Mouse (Mus musculus): ENCODE data around the gene Samd10.
A peak's percentile ranks its signal among the peaks of the same experiment; 100 is the strongest.

The Samd10 gene

DNA sequence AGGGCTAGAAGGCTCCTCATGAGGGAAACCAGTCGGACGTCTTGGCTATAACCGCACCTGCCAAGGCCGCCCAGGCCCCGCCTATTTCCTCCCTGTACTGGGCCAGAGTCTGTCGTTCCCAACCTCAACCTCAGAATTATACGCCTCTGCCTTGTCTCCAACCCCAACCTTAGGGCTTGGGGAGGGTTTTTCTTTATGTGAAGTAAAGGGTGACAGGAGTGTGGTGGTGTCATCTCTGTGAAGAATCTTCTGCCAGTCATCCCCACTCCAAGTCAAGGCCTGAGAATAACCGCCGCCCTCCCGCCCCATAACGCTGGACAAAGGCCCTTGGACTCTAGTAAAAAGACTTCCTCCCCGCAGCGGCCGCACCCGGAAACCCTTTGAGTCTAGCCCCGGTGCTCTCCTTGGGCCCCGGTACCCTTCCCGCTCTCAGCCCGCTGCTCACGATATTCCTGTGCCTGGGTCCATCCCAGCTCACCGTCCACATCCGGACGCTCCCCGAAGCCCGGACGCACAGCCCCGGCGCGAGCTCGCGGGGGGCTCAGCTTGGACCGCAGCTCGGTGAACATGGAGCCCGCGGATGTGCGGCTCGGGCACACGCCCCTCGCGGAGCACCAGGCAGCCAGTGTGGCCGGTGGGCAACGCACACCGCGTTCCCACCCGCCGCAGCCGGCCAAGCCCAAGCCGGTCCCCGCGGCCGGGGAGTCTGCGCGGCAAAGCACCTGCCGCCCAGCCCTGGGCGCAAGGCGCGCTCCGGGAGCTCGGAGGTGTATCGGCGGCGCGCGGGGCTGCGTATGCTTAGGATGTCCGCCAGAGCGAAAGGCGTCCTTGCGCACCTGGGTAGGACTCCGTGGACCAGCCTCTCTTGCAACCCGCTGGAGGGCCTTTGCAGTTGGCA is at the start of gene Samd10:
Gene Samd10, minus strand, starts transcription at position 759 of the 898 bp plus-strand sequence.
- DNase-seq = peak; percentile 83

DNA sequence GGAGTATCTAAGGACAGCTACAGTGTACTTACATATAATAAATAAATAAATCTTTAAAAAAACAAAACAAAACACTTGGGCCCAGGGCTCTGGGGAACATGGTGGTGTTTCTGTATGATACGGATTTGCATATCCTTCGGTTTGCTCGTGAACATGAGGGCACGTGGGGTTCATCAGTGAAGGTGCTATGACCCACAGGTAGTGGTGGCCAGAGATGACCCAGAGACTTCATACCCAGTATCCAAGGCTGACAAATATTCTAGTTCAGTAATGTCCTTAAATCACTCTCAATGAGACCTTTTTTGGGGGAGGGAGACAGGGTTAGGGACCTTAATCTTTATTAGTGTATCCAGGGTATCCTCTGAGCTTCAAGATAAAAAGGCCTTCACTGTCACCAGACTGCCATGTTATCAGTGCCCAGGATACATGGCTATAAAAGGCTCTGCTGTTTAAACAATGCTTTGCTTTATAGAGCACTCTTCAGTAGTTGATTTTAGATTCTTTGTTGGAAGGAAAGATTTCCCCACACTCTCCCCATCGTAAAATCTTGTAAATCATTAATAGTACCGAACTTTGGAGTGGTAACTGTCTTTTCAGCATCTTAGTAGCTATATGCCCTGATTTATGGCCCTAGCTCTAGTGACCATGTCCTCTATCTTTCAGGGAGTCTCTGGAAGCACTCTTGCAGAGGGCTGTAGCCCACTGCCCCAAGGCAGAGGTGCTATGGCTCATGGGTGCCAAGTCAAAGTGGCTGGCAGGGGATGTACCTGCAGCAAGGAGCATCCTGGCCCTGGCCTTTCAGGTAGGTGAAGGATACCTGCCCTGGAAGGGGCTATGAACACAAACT is 47.8 kb upstream of the Samd10 start:
- DNase-seq = no peak

DNA sequence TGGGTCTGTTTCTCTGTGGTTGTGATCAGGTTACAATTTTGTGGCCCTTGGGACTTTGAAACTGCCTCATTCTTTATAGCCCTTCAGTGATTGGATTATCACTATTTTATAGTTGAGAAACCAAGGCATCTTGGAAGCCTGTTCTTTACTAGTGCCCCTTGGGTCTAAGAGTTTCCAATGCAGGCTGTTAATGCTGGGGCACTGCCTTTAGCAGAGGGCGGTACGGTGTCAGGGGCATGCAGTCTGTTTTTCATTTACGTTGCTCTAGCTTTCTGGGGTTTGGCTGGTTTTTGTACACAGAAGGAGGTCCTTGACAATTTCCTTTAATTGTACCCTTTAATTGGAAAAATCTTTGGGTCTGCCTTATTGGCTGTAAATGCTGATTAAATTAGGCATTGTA is 46.7 kb upstream of the Samd10 start:
- no peak for DNase-seq

DNA sequence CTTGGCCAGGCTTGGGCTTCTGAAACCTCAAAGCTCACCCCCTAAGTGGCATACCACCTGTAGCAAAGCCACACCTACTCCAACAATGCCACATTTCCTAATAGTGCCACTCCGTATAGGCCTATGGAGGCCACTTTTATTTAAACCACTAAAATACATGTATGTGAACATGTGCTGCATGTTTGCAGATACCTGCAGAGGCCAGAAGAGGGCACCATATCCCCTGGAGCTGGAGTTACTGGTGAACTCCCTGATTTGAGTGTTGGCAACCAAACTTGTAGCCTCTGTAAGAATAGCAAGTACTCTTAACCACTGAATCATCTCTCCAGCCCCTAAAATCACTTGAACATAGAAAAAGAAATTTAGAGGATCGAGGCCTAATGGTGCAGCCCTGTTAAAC is 45.3 kb upstream of the Samd10 start:
- peak; percentile 55 for DNase-seq

DNA sequence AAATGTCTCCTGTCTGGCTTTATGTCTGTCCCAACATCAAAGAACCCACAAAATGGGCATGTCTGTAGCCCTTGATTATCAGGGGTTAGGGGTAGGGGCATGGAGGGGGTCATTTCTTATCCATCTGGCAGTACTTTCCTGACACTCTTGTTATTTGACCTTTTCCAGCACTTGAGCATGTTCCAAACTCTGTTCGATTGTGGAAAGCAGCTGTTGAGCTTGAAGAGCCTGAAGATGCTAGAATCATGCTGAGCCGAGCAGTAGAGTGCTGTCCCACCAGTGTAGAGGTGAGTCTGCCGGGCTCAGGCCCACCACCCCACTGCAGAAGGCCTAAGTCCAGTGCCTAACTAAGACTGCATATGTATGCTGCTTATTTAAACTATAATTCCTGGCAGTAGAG is 36.9 kb upstream of the Samd10 start:
- no peak for DNase-seq

DNA sequence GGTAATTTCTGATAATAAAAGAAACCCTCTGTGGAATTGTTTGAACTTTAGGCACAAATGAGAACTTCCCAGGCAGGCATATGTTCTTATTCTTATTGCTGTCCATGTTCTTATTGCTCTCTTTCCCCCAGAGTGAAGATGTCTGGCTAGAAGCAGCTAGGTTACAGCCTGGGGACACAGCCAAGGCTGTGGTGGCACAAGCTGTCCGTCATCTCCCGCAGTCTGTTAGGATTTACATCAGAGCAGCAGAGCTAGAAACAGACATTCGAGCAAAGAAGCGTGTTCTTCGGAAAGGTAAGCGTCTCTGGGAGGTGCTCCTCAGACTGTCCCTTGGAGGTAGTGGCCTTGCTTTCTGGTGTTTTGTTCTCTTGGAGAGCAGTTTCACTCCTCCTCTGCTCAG is 33.6 kb upstream of the Samd10 start:
- no peak for DNase-seq

DNA sequence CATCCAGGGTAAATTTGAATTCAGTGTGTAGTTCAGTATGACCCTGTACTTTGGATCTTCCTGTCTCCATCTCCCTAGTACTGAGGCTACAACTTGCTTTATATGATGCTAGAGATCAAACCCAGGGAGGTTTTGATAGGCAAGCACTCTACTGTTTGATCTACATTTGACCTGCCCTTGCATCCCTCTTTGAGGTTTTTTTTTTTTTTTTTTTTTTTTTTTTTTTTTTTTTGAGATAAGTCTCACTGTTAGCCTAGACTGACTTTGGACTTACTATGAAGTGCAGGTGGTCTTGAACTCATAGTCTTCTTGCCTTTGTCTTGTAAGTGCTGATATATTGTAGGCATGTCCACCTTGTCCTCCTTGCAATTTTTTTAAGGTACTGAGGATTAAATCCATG is 29.5 kb upstream of the Samd10 start:
- no peak for DNase-seq

DNA sequence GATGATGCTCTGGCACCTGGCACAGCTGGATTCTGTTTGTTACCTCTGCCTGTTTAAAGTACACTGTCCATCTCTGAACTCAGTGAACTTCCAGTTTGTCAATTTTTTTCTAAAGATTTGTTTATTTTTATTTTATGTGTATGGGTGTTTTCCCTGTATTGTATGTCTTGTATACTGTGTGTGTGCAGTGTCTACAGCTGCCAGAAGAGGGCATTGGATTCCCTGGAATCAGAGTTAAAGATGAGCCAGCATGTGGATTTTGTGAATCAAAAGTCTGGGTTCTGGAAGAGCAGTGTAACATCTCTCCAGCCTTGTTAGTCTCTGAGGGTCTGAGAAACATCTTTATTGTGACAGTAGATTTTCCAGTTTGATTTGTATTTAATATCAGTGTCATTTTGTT is 24.4 kb upstream of the Samd10 start:
- DNase-seq = peak; percentile 20

DNA sequence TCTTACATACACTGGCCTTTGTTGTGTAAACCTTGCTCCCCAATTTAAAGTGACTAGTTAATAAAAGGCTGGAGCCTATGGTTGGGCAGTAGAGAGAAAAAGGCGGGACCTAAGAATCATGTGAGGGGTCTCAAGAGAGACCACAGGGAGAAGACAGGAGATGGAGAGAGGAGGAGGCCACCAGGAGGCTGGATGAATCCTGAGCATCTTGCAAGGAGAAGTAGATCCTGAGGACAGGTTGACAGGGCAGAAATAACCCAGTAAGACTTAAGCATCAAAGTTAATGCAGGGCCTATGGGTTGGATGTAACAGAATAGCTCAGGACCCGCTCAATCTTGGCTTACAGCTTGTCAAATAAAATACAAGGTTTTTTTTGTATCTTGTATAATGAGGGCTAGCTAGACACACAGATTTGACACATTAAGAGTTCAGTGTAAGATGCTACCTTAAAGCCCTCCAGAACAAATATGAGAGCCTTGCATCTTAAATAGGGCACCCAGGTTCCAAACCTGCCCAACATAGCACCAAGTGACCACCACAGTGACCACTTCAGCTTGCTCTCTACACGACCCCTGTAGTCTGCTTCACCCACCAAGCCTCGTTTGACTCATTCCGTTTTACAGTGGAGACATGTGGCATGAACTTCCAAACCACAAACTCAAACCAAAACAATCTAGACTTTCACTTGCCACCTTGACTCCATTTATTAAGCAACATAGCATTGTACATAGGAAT is 19.9 kb upstream of the Samd10 start:
- DNase-seq = no peak

DNA sequence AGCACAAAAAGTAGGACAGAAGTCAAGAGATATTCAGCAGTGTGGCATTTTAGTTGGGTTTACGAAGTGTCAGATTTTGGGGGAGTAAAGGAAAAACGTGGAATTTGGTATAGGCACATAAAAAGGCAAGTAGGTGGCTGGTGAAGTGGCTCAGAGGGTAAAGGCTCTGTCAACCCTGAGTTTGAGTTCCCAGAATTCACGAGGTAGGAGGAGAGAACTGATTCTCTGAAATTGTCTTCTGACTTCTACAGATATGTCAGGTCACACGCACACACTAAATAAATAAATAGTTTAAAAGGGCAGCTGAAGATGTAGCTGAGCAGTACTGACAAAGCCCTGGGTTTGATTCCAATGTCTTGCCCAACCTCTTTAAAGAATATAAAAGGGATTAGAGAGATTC is 3.4 kb upstream of the Samd10 start:
- DNase-seq = no peak

DNA sequence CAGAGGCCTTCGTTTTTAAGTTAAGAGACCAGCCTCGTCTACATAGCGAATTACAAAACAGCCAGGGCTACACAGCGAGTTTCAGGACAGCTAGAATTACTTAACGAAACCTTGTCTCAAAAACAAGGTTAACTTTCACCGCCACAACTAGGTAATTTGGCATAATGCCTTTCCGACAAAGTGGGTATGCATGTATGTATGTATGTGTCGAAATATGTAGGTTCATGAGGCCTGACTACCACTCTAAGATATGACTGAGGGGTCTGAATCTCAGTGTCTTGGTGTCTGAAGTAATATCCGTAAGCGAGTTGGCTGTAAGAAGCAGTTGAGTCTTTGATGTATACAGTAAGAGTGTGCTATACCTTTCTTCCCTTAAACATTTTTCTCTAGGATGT is 2.7 kb upstream of the Samd10 start:
- no peak for DNase-seq

DNA sequence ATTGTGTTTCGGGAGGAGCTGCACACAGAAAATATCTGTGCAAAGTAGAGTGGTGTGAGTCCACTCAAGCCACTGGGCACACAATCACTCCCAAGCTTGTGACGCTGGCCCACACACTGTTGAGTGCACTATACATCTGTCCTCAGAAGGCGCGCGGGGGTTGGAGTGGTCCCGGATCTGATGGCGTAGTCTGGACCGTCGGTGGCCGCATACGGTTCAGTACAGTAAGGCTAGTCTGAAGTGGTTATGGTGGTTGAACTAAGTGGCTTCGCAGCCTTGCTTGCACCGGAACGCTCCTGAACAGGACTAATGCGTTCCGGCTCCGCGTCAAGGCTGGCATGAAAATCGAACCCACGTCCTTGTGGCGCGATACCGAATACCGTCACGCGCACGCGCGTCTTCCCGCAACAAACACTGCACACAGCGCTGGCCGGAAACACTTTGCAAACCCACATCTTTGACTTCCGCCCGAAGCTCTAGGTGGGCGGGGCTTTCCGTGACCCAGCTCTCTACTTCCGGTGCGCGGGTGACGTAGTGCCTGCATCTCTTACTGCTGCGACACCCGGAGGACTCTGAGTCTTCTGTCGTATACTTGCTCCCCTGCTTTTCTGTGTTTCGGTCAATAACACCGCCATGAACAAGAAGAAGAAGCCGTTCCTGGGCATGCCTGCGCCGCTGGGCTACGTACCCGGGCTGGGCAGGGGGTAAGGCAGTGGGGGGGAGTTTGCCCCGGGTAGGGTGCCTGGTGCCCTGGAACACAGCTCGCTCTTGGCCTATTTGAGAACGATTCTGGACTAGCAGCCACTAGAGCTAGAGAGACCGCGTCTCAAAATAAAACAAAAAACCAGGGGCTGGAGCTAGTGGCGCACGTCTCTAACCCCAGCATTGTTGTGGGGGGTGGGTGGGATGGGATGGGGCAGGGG is 2.1 kb upstream of the Samd10 start:
- peak; percentile 99 for DNase-seq

DNA sequence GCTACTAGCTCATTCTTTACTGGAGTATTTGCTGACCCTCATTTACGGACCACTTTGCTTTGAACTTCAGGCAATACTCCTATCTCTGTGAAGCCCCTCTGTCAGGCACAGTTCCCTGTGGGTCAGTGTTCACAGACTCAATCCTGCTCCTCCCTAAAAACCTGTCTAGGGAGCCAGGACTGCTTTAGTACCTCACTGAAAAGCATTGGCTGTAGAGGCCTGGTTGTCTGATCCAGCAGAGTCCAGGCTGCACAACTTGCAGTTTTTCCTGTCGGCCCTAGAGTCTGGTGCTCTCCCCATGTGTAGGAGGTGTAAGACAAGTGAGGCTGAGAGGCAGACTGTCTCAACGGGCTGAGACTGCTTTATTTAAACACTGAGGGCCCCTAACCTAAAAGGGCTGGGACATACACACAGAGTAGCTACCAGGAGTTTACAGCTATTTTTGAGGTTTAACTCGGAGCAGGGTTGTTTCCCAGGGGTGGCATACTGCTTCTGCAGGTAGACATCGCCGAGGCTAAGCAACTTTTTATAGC is 1.3 kb upstream of the Samd10 start:
- no peak for DNase-seq

DNA sequence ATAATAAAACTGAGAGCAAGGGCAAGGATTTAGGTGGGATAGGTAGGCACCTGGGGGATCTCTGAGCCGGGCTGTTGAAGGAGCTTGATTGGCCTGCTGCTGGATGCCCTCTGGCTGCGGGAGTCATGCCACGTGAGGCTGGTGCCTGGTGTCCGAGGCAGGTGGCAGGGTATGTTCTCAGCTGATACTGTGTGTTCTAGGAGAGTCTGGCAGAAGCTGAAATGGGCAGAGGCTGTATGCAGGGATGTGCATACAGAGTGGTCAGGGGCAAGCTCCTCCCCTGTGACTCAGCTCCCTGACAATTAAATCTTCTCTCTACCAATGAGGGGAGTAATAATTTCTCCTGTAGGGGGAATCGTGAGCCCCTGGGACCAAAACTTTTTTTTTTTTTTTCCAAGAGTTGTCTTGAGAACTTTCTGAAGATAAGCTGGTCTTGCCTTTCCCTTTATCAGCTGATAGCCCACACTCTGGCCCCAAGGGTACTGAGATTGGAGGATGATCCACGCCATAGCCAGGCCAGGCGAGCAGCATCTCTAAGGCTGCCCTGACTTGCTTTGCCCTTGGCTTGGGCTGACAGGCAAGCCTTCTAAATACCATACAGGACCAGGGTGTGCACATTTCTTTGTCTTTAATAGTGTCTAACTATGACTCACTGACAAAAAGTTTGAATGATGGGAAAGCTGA is 1.5 kb downstream of the Samd10 start:
- DNase-seq = peak; percentile 22

DNA sequence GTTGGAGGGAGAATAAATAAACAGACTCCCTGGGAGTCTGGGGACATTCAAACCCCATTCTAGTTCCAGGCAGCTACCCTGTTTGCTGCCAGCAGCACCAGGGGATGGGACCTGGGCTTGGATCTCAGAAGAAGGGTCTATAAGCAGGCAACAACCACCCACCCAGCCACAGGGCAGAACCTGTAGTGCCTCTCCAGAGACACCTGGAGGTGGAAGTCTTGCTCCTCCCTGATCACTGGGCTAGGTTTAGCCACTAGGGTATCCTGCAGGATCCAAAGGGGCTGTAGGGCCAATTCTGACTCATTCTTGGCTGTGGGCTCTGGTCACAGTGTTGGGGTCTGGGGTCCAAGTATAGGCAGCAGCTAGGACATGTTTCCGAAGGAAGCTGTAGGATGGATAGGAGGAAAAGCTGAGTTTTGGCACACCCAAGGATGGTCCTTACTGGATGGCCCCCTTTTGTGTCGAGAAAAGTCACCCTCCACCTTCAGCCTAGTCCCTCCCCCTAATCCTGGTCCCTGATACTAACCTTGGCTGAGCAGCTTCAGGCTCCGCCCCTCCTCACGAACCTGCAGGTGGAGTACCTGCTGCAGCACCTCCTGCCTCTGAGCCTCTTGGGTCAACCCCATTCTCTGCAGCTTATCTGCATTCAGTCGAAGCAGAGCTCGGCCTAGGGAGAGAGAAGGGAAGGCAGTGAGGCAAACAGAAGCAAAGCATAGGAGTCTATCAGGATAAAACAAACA is 2.6 kb downstream of the Samd10 start:
- DNase-seq = no peak

DNA sequence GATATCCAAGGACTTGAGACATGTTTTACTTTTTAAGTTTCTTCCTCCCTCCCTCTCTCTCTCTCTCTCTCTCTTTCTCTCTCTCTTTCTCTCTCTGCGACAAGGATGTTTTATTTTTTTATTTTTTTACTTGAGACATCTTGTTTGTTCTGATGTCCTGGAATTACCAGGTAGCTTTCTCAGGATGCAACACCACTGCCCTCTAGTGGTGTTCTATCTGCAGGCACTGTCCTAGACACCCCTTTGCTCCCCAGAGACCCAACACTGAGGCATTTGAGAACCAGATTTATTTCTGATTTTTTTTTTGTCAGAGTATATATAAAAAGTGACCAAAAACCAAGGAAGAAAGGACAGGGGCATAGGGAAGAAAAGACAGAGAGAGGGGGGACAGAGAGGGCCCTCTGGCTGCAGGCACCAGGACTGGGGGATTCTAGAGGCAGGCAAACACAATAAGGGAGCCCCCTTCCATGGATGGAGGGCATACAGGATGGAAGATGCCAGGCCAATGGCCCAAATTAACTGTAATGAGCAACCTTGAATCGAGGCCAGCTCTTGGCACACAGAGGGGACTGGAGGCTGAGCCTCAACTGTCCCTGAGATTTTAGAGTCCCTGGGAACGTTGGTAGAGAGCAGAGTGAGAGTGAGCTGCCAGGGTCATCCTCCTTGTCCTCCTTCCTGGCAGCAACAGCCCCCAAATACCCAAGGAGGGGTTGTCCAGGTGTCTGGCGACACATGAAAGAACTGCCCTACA is 3.9 kb downstream of the Samd10 start:
- DNase-seq = peak; percentile 65

DNA sequence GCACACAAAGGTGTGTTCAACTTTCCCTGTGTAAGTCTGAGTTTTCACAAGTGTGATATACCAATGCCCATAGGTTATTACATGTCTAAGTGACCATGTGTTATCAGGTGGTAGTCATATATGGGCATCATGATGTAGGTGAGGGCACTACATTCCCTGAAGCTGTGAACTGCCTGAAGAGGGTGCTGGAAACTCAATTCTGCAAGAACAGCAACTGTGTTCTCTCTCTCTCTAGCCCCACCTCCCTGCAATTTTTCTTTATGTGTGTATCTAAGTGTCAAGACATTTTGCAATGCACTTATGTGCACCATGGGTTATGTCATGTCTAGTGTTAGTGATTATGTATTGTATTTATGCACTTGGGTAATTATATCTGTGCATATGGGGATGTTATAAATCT is 5.1 kb downstream of the Samd10 start:
- no peak for DNase-seq

DNA sequence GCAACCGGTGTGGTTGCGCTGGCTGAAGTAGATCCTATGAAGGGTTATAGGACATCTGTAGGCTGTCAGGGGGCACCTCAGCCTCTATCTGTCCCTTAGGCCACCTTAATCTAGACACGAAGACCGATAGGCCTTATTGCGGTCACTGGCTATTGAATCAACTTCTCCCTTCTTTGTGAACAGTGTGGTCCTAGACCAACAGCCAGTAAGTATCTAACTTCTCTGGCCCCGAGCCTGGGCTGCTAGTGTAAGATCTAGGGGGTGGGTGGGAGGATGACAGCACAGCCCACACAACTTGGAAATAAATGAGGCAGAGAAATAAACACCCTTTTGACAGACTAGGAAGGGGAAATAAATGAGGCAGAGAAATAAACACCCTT is 6.0 kb downstream of the Samd10 start:
- DNase-seq = no peak

DNA sequence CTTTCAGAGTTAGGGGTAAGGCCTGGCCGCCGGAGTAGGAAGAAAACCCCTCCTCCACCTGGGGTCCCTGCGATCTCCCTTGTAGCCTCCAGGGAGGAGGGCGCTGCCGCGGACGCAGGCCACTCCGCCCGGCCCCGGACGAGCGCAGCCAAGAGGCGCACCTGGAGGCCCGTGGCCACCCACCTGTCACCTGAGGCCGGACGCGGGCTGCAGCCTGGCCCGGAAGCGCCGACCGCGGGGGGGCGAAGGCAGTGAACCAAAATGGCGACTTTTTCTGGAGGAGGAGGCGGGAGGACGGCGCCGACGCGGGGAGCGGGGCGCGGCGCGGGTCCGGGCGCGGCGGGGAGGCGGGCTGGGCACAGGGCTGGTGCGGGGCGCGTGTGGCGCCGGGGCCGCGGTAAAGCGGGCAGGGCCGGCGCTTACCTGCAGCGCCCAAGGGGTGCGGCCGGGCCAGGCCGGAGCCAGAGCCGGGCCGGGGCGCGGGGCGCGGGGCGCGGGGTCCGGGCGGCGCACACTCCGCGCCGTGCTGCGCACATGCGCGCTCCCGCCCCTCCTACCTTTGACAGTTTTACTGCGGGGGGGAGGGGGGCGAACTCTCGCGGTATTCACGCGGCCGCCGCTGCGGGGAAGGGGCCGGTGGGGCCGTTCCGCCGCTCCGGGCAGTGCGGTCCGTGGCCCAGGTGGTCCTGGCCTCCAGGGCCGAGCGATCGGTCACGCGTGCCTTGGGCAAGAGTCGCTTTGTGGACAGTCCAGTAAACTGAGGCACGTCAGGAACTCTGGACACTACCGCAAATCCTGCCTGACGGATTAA is 6.6 kb downstream of the Samd10 start, which contains the start of gene Zfp512b:
Gene Zfp512b, minus strand, starts transcription at position 573 of the 811 bp plus-strand sequence.
- DNase-seq = peak; percentile 89

All from embryo, embryonic 11 days (tissue).